Mouse (Mus musculus): ENCODE measurements around the gene Gm14214.

Gene Gm14214

GRCm38 (mm10) chr2:154729737-154730136 is 40.1 kb downstream of the Gm14214 start:
- no peak for DNase-seq

- peak in 1 of 2 experiments; percentile 26 for DNase-seq
These were observed 46.4 kb downstream of the Gm14214 start for GRCm38 (mm10) chr2:154723473-154723872.

- no peak for DNase-seq
These were observed 49.5 kb downstream of the Gm14214 start for GRCm38 (mm10) chr2:154720315-154720714.
